Mouse (Mus musculus): ENCODE data around the gene Adra1b.

DNA sequence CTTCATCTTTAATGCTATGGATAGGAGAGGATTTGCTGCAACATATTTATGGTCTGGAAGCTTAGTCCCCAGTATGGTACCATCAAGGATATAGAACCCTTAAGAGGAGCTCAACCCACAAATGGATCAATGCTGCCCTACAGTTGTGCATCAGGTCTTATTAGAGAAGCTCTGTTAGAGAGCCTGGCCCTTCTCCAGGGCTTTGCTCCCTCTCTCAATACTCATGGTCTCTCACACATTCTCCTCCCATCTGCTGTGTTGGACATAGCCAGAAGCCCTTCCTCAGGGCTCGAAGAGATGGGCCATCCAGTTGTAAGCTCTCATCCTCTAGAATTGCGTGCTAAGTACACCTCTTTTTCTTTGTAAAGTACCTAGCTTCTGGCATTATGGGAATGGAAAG lies 29.2 kb upstream of the Adra1b start:
- no peak for TF ChIP-seq ZNF384 (IDR thresholded peaks at IDR 0.05; ENCODE audit: low read depth, low read length)
- no peak for TF ChIP-seq MAFK (IDR thresholded peaks at IDR 0.05; ENCODE audit: insufficient read depth, low read depth, low read length)

Measured in ES-E14 (cell line).